18 mouse cellular contexts compared by ENCODE assay signal in genomic region chr1:40095585-40095984, GRCm38 (mm10). TPM values are rescaled to one million over a fixed set of nuclear protein-coding genes. Genes with fewer than 3 reads are reported as not detected.
DNase-seq lines count a peak whose midpoint lies in the region; ATAC-seq and TF ChIP-seq lines count a peak whose summit lies in the region.
"Had no signal": no experiment of that assay in that cellular context is flagged by ENCODE, and none has a peak within 500 bp of the region (broad histone marks: within the 10 kb centered on the region; RNA-seq: fewer than 3 reads in every experiment).

No protein-coding gene starts in this region.

- H3K9me3 ChIP-seq in forebrain, embryonic 11.5 days (ENCODE audit: control insufficient read depth, low read length) = no peaks in the 10 kb centered on the region
- H3K9me3 ChIP-seq: forebrain, embryonic 10.5 days; hindbrain, embryonic 12.5 days; lung, embryonic 15.5 days had no signal

- no peaks in the 10 kb centered on the region for H3K4me1 ChIP-seq in lung, adult 2 months (ENCODE audit: control insufficient read depth, insufficient read depth, low read length)
- no peaks in the 10 kb centered on the region for H3K4me1 ChIP-seq in small intestine, adult 2 months (ENCODE audit: control insufficient read depth, insufficient read depth, insufficient read length, low read length)
- H3K4me1 ChIP-seq in forebrain, embryonic 11.5 days (replicated peaks; ENCODE audit: control insufficient read depth, insufficient read depth, low read length) = no peaks in the 10 kb centered on the region
- H3K4me1 ChIP-seq: forebrain, embryonic 10.5 days; hindbrain, embryonic 12.5 days; lung, embryonic 15.5 days had no signal

- 15% methylated on average over 1 of the region's 1 CpGs for WGBS in lung, adult 2 months
- 24% methylated on average over 1 of the region's 1 CpGs for WGBS in small intestine, adult 2 months
- WGBS in forebrain, embryonic 11.5 days = 22% methylated on average over 1 of the region's 1 CpGs

- no peak overlapping the region for H3K9ac ChIP-seq in forebrain, embryonic 11.5 days (ENCODE audit: low read length)
- H3K9ac ChIP-seq: hindbrain, embryonic 12.5 days; lung, embryonic 15.5 days had no signal

- no peak overlapping the region for H3K4me3 ChIP-seq in gastrocnemius, adult 2 months
- no peak overlapping the region for H3K4me3 ChIP-seq in lung, adult 2 months (replicated peaks; ENCODE audit: extremely low read depth, low read depth, low read length)
- H3K4me3 ChIP-seq in small intestine, adult 2 months (ENCODE audit: low read depth, low read length) = no peak overlapping the region
- H3K4me3 ChIP-seq in forebrain, embryonic 11.5 days (ENCODE audit: low read depth, low read length) = no peak overlapping the region
- H3K4me3 ChIP-seq: forebrain, embryonic 10.5 days; hindbrain, embryonic 12.5 days; lung, embryonic 15.5 days had no signal

- intact Hi-C loops in gastrocnemius, adult 2 months (cut with DNase I) = no loop called here

- no peak for ATAC-seq in forebrain, embryonic 11.5 days (replicated peaks; ENCODE audit: low FRiP score)
- ATAC-seq: activated CD4-positive, CD25-positive, alpha-beta regulatory T cell, adult 4 months had no signal

- TF ChIP-seq POLR2A in lung, adult 2 months (IDR thresholded peaks at IDR 0.05; ENCODE audit: borderline replicate concordance, extremely low read depth, low read depth, low read length) = no peak
- TF ChIP-seq POLR2A in small intestine, adult 2 months (IDR thresholded peaks at IDR 0.05; ENCODE audit: low read depth, low read length) = no peak

- no peak overlapping the region for H3K4me2 ChIP-seq in forebrain, embryonic 11.5 days (ENCODE audit: low read depth, low read length, severe bottlenecking)
- H3K4me2 ChIP-seq: heart, embryonic 11.5 days; hindbrain, embryonic 12.5 days; lung, embryonic 15.5 days had no signal

- no peak for DNase-seq in gastrocnemius, adult 2 months
- DNase-seq in gastrocnemius, adult 18-20 months (ENCODE audit: low spot score) = no peak
- no peak for DNase-seq in lung, adult 2 months
- DNase-seq in lung, postnatal 10 days = no peak
- peak; percentile 30 for DNase-seq in ES-CJ7 (ENCODE audit: low read depth, low spot score)
- DNase-seq in gastrocnemius, postnatal 10 days = no peak
- no peak for DNase-seq in forebrain, embryonic 11.5 days (ENCODE audit: low spot score)
- DNase-seq: cerebellum, postnatal 10 days; thymus, adult 2 months had no signal

- TF ChIP-seq CTCF in gastrocnemius, adult 2 months (IDR thresholded peaks at IDR 0.05) = peak; percentile 45
- peak; percentile 13; the same call in 1 of the 2 replicates for TF ChIP-seq CTCF in lung, adult 2 months (IDR thresholded peaks at IDR 0.05; ENCODE audit: insufficient read depth, low read length)
- TF ChIP-seq CTCF in small intestine, adult 2 months (IDR thresholded peaks at IDR 0.05; ENCODE audit: extremely low read depth, insufficient read length, insufficient replicate concordance, low read depth, low read length) = peak; percentile 19; the same call in 1 of the 2 replicates

- H3K27me3 ChIP-seq in small intestine, adult 2 months (ENCODE audit: control insufficient read depth, insufficient read depth, low read length) = no peaks in the 10 kb centered on the region
- no peaks in the 10 kb centered on the region for H3K27me3 ChIP-seq in forebrain, embryonic 11.5 days (ENCODE audit: control insufficient read depth, insufficient read depth, low read length)
- H3K27me3 ChIP-seq: hindbrain, embryonic 12.5 days; lung, embryonic 15.5 days had no signal

- peak overlapping the region; percentile 63; the same call in 1 of the 2 replicates for H3K27ac ChIP-seq in gastrocnemius, adult 2 months
- no peak overlapping the region for H3K27ac ChIP-seq in small intestine, adult 2 months (ENCODE audit: insufficient read depth, low read depth, low read length)
- H3K27ac ChIP-seq in forebrain, embryonic 11.5 days (ENCODE audit: low read depth, low read length) = no peak overlapping the region
- H3K27ac ChIP-seq: forebrain, embryonic 10.5 days; hindbrain, embryonic 12.5 days; lung, embryonic 15.5 days had no signal

- no peaks in the 10 kb centered on the region for H3K36me3 ChIP-seq in small intestine, adult 2 months (ENCODE audit: control insufficient read depth, insufficient read depth, low read length)
- H3K36me3 ChIP-seq in forebrain, embryonic 11.5 days (ENCODE audit: control insufficient read depth, insufficient read depth, low read length) = no peaks in the 10 kb centered on the region
- H3K36me3 ChIP-seq: forebrain, embryonic 10.5 days; hindbrain, embryonic 12.5 days; lung, embryonic 15.5 days had no signal

RNA-seq across cellular contexts. Expression of gene Il1r2, which starts 21.7 kb away (rescaled TPM):
- total RNA-seq in gastrocnemius, adult 2 months (2021) = under 1 TPM in 1 of 2 experiments, not detected in 1; 0.99 TPM
- 1 to 10 TPM in 1 of 2 experiments, under 1 TPM in 1; 0.50 to 1.0 TPM for total RNA-seq in gastrocnemius, adult 18-20 months (2021)
- polyA plus RNA-seq in lung, adult 2 months (2012; rRNA removed) = 0.80 and 4.7 TPM in 2 replicates
- 0.85 and 1.2 TPM in 2 replicates for polyA plus RNA-seq in small intestine, adult 2 months (2012; rRNA removed)
- under 1 TPM in 1 of 2 experiments, not detected in 1; 0.25 TPM for total RNA-seq in gastrocnemius, postnatal 10 days (2021)
- 0.25 and 0.48 TPM in 2 replicates for polyA plus RNA-seq in forebrain, embryonic 11.5 days (2014; fragmentation: Nextera tagmentation; extraction: Ambion mirVana)
- total RNA-seq: left cerebral cortex, postnatal 36 days had no signal
- polyA plus RNA-seq: kidney, embryonic 14.5 days; neural tube, embryonic 11.5 days had no signal
